Mouse (Mus musculus) ES-E14 (cell line): ENCODE results near the gene Gprc5a. TPM values are rescaled to one million over a fixed set of nuclear protein-coding genes. Genes with fewer than 3 reads are reported as not detected.

Experiments used
- DNase-seq: peaks from one replicate; pipeline ENCODE4 v3.0.0-alpha.2; 2013; ENCODE audit warnings: low read depth, low spot score
- H3K27ac ChIP-seq: 2 replicates; pipeline ENCODE4 v1.5.1; 2012; ENCODE audit warnings: low read depth, mild to moderate bottlenecking, low read length, moderate library complexity, mixed read lengths; ENCODE audit not compliant: poor library complexity, insufficient read depth, severe bottlenecking
- H3K36me3 ChIP-seq: 2 replicates; pipeline ENCODE4 v1.6.1; 2012; ENCODE audit warnings: mild to moderate bottlenecking, low read length, moderate library complexity, mixed read lengths; ENCODE audit not compliant: control insufficient read depth, poor library complexity, insufficient read depth, severe bottlenecking
- H3K4me1 ChIP-seq, 2 experiments: fragments of 150-350 bp in 1 of 2; sonication (generic) in 1 of 2; 2 replicates each; pipeline ENCODE4 v1.6.1; 2012; ENCODE audit warnings: low read length in 2 of 2, mild to moderate bottlenecking in 1 of 2, mixed read lengths in 1 of 2; ENCODE audit not compliant: control insufficient read depth in 2 of 2, insufficient read depth in 2 of 2, poor library complexity in 1 of 2
- H3K4me3 ChIP-seq, 2 experiments: fragments of 150-350 bp in 1 of 2; sonication (generic) in 1 of 2; 2 replicates each; pipeline ENCODE4 v1.5.1; 2012; ENCODE audit warnings: low read length in 2 of 2, low read depth in 1 of 2, mild to moderate bottlenecking in 1 of 2, mixed read lengths in 1 of 2; ENCODE audit not compliant: insufficient read depth in 1 of 2, poor library complexity in 1 of 2, severe bottlenecking in 1 of 2
- H3K9ac ChIP-seq: 2 replicates; pipeline ENCODE4 v1.6.1; 2012; ENCODE audit warnings: low read depth, mild to moderate bottlenecking, low read length, mixed read lengths; ENCODE audit not compliant: poor library complexity, insufficient read depth, severe bottlenecking
- H3K9me3 ChIP-seq: fragments of 150-350 bp; sonication (generic); 2 replicates; pipeline ENCODE4 v1.6.1; 2012; ENCODE audit warnings: low read depth, mild to moderate bottlenecking, low read length; ENCODE audit not compliant: control insufficient read depth, insufficient read depth
- CHD2 ChIP-seq: IDR thresholded peaks from 2 replicates; pipeline ENCODE4 v1.6.1; 2014; ENCODE audit warnings: mild to moderate bottlenecking, low read depth, low read length, inconsistent platforms
- HCFC1 ChIP-seq: IDR thresholded peaks from 2 replicates; pipeline ENCODE4 v1.6.1; 2012; ENCODE audit warnings: low read length, inconsistent platforms, borderline replicate concordance; ENCODE audit not compliant: insufficient read depth
- MAFK ChIP-seq: IDR thresholded peaks from 2 replicates; pipeline ENCODE4 v1.6.1; 2014; ENCODE audit warnings: mild to moderate bottlenecking, low read depth, low read length, inconsistent platforms; ENCODE audit not compliant: insufficient read depth
- ZC3H11A ChIP-seq: IDR thresholded peaks from 2 replicates; pipeline ENCODE4 v1.6.1; 2012; ENCODE audit warnings: low read depth, mild to moderate bottlenecking, inconsistent platforms, low read length, borderline replicate concordance
- ZNF384 ChIP-seq: IDR thresholded peaks from 2 replicates; pipeline ENCODE4 v1.6.1; 2012; ENCODE audit warnings: low read depth, low read length, inconsistent platforms
- in situ Hi-C, 2 experiments: fragments of 600-800 bp; cut with MboI; formaldehyde crosslinking; loops; one replicate each; pipeline ENCODE4 v1.15.1; 2025; ENCODE audit warnings: low sequenced_read_pairs in 2 of 2, inconsistent platforms in 1 of 2; ENCODE audit not compliant: unreplicated experiment in 2 of 2
- total RNA-seq: library from RNA; depleted of rRNA; stranded (reverse); fragments of 300-350 nt; gene quantifications from 2 replicates; pipeline ENCODE4 v1.2.3, GENCODE M21; 2012

Gprc5a gene
- total RNA-seq, 1 experiment, result 10.6 TPM

DNA sequence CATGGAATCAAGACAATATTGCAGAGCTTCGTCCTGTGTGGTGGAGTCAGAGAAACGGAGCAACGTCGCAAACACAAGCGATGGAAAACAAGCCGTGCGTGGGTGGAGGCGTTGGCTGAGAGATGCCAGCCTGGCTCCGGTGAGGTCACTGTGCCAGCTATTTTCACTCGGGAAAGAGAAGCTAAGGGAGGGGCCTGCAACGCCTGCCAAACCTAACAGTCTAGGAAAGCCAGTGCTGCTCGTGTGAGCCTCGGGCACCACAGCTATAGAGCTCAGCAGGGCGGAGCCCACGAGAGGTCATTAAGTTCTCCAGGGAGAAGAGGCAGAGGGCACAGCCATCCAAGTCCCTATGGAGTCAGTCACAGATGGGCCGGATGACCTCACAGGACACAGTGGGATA lies 16.5 kb upstream of the Gprc5a start:
- Histone ChIP-seq H3K4me3 (no peak overlapping the region), H3K27ac (no peak overlapping the region), H3K9me3 (no peaks in the 10 kb centered on the region), H3K4me1 (peaks cover 0 to 14% of the 10 kb centered on the region in 2 experiments; a peak in 2 of 4 replicates), H3K9ac (no peak overlapping the region), H3K36me3 (no peaks in the 10 kb centered on the region)
- TF ChIP-seq MAFK (no peak), CHD2 (no peak), ZC3H11A (no peak), ZNF384 (no peak), HCFC1 (no peak)
- in situ Hi-C loops, result no loop called here
- DNase-seq, result no peak

DNA sequence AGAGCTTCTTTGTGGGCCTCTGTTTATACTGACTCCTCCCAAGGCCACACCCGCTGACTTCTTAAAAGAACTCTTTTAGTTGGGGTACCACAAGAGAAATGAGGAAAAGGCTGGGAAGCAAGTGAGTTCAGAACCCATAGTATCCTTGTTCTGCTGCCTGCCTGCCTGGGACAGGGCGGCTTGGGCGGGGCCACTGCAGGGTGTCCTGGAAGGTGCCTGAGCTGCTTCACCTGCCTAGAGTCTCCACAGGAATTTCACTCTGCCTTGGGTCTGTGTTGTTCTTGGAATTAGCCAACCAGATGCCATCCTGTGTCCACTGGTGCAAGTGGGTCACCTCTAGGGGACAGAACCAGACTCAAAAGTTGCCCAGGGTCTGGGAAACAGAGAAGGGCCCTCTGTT lies 11.7 kb upstream of the Gprc5a start:
- Histone ChIP-seq H3K36me3 (no peaks in the 10 kb centered on the region), H3K4me3 (no peak overlapping the region), H3K9ac (no peak overlapping the region), H3K4me1 (peaks cover 0 to 11% of the 10 kb centered on the region in 2 experiments; a peak in 2 of 4 replicates), H3K9me3 (no peaks in the 10 kb centered on the region), H3K27ac (no peak overlapping the region)
- in situ Hi-C loops, result no loop called here
- TF ChIP-seq ZNF384 (no peak), HCFC1 (no peak), ZC3H11A (no peak), CHD2 (no peak), MAFK (no peak)
- no peak for DNase-seq

DNA sequence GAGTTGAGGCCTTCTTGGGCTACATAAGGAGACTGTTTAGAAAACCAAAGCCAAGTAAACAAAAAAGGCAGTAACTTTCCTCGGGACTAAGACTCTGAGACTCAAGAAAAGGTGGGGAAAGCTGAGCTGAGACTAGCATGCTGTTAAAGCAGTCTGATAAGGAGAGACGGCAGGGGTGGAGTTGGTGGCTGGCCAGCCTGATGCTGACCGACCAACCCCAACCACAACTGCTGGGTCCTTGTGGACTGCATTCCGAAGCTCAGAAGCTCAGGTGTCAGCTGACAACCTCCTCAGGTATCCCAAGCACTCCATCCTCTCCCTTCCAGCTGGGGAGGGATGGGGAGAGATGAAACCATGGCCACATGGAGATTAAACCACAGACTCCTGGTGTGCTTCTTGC lies 9.6 kb upstream of the Gprc5a start:
- Histone ChIP-seq H3K36me3 (no peaks in the 10 kb centered on the region), H3K4me1 (peaks cover 0 to 7% of the 10 kb centered on the region in 2 experiments; a peak in 1 of 4 replicates), H3K9ac (no peak overlapping the region), H3K9me3 (no peaks in the 10 kb centered on the region), H3K4me3 (no peak overlapping the region), H3K27ac (no peak overlapping the region)
- no peak for DNase-seq
- in situ Hi-C loops, result no loop called here
- TF ChIP-seq CHD2, result no peak
- TF ChIP-seq ZC3H11A, result no peak
- TF ChIP-seq MAFK, result no peak
- no peak for TF ChIP-seq ZNF384
- TF ChIP-seq HCFC1, result no peak

DNA sequence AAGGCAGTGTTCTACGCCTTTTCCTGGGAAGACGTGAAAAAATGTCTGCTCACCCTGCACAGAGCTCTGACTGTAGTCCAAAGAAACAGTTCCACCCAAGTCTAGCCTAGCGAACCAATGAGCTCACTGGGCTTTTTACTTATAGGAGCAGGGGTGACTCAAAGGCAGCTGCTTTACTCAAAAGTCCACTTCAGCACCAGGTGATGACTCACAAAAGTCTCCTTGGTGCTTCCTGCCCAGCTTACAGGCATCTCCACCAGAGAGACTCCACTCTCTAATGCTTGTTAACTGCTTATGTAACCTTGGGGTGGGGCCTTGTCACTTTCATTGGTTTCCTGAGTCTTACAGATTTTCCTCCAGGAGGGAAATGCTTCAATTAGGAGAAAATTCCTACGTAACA lies 4.7 kb upstream of the Gprc5a start:
- DNase-seq, result no peak
- Histone ChIP-seq H3K4me3 (no peak overlapping the region), H3K4me1 (peaks cover 5% of the 10 kb centered on the region in 2 experiments; a peak in 3 of 4 replicates), H3K27ac (no peak overlapping the region), H3K9ac (no peak overlapping the region), H3K36me3 (no peaks in the 10 kb centered on the region), H3K9me3 (no peaks in the 10 kb centered on the region)
- in situ Hi-C loops, result no loop called here
- TF ChIP-seq ZNF384, result no peak
- no peak for TF ChIP-seq MAFK
- no peak for TF ChIP-seq ZC3H11A

DNA sequence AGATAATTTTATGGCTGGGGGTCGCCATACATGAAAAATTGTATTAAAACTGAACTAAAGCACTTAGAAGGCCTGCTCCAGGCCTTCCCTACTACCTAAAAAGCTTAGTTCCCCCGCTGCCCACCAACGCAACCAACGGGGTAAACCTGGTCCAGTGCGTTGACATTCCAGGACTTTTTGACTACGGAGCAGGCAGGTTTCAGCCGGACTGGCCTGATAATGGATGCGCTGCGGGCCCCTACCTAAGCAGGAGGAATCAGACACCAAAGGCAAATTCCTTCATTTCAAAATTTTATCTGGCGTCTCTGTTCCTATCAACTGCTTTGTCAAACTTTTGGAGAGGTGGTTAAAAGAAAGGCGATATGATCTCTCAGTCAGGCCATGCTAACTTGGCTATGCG lies 830 bp upstream of the Gprc5a start:
- Histone ChIP-seq H3K4me1 (peaks cover 7 to 9% of the 10 kb centered on the region in 2 experiments), H3K27ac (peak overlapping the region; percentile 40; the same call in 1 of the 2 replicates), H3K9me3 (no peaks in the 10 kb centered on the region), H3K36me3 (no peaks in the 10 kb centered on the region), H3K9ac (no peak overlapping the region), H3K4me3 (peak overlapping the region; percentile 58 to 61; a peak in 3 of 4 replicates)
- no peak for DNase-seq
- in situ Hi-C loops, result no loop called here
- TF ChIP-seq ZC3H11A (no peak), CHD2 (no peak), HCFC1 (no peak), ZNF384 (no peak), MAFK (no peak)
